Mouse (Mus musculus) Patski (cell line): Measurements from ENCODE around the gene Ccm2. TPM values are rescaled to one million over a fixed set of nuclear protein-coding genes. Genes with fewer than 3 reads are reported as not detected.

Experiments
- ATAC-seq: fragments of 100-300 bp; one replicate; pipeline ENCODE4 v1.8.0; 2021
- CTCF ChIA-PET: fragments of 350-600 bp; sonication (Branson Sonifier 250); formaldehyde crosslinking; loops from one replicate; lab custom pipeline; 2022; ENCODE audit warnings: inconsistent platforms; lab: Charles Lee
- POLR2A ChIA-PET: fragments of 350-600 bp; sonication (Branson Sonifier 250); formaldehyde crosslinking; loops from one replicate; lab custom pipeline; 2022; ENCODE audit warnings: antibody characterized with exemption, inconsistent platforms; lab: Charles Lee
- DNase-seq: peaks from one replicate; pipeline ENCODE4 v3.0.0-alpha.2; 2011; ENCODE audit warnings: low read depth, low spot score
- H3K27me3 ChIP-seq: fragments of 371-371 bp; one replicate; pipeline ENCODE4 v1.5.1; 2021
- CTCF ChIP-seq: fragments of 100-300 bp; IDR thresholded peaks from one replicate; pipeline ENCODE4 v1.5.1; 2021
- in situ Hi-C: fragments of 300-500 bp; cut with MboI; formaldehyde crosslinking; loops from 3 replicates; pipeline ENCODE4 v1.11.1; 2018; ENCODE audit warnings: low pct_unique_long_range_greater_than_20kb, mixed read lengths
- polyA plus RNA-seq: library from polyadenylated mRNA; unstranded; gene quantifications from one replicate; pipeline ENCODE4 v1.2.3, GENCODE M21; 2021

The Ccm2 gene
- polyA plus RNA-seq, 1 experiment from 2014 or later: 60.9 TPM

GRCm38 (mm10) chr11:6529961-6530360, 16.7 kb upstream of the Ccm2 start:
- no peaks in the 10 kb centered on the region for H3K27me3 ChIP-seq
- in situ Hi-C loops: no loop called here
- CTCF ChIA-PET: interaction anchor here (1.0 to 2.0 kb wide), 3 partner anchors 9 to 93 kb away, joined by 4 to 8 read pairs (median 5); no protein-coding TSS in a partner anchor
- ATAC-seq (no peak), DNase-seq (no peak)
- POLR2A ChIA-PET: no interaction called here
- TF ChIP-seq CTCF: no peak

DNA sequence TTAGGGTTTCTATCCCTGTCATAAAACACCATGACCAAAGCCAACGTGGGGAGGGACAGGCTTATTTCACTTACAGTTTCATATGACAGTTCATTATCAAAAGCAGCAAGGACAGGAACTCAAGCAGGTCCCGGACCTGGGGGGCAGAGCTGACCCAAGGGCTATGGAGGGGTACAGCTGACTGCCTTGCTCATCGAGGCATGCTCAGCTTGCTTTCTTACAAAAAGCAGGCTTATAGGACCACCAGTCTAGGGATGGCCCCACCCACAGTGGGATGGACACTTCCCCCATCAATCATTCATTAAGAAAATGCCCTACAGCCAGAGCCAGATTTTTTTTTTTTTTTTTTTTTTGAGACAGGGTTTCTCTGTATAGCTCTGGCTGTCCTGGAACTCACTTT, 15.9 kb upstream of the Ccm2 start:
- no peak for DNase-seq
- ChIA-PET CTCF (no interaction called here), POLR2A (no interaction called here)
- no peak for TF ChIP-seq CTCF
- in situ Hi-C loops: no loop called here
- ATAC-seq: no peak
- H3K27me3 ChIP-seq: no peaks in the 10 kb centered on the region

DNA sequence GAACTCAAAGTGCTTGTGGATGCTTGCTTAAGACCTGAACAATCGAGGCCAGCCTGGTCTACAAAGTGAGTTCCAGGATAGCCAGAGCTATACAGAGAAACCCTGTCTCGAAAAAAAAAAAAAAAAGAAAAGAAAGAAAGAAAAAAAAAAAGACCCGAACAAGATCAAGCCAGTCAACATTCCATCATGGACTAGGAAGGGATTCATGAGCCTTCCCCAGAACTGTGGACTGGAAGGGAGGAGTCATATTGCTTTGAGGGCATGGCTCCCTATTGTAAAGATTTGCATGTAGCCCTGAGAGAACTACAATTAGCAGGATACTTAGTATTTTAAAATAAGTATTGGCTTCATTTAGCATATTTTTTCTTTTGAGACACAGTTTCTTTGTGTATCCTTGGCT, 2.0 kb upstream of the Ccm2 start:
- H3K27me3 ChIP-seq: no peaks in the 10 kb centered on the region
- TF ChIP-seq CTCF: no peak
- in situ Hi-C loops: no loop called here
- ChIA-PET CTCF (no interaction called here), POLR2A (interaction anchor here (0.6 kb wide), 1 partner anchor 1299 kb away, joined by 5 read pairs; no protein-coding TSS in a partner anchor)
- DNase-seq (no peak), ATAC-seq (no peak)

GRCm38 (mm10) chr11:6545186-6545856, 1.4 kb upstream of the Ccm2 start:
- in situ Hi-C loops: no loop called here
- POLR2A ChIA-PET: interaction anchor here (0.6 to 1.3 kb wide), 3 partner anchors 17 to 337 kb away, joined by 4 to 15 read pairs (median 7); no protein-coding TSS in a partner anchor
- CTCF ChIA-PET: interaction anchor here (0.7 kb wide), 1 partner anchor 53 kb away, joined by 3 read pairs; no protein-coding TSS in a partner anchor
- TF ChIP-seq CTCF: no peak
- no peak for DNase-seq
- no peak for ATAC-seq
- H3K27me3 ChIP-seq: no peaks in the 10 kb centered on the region

DNA sequence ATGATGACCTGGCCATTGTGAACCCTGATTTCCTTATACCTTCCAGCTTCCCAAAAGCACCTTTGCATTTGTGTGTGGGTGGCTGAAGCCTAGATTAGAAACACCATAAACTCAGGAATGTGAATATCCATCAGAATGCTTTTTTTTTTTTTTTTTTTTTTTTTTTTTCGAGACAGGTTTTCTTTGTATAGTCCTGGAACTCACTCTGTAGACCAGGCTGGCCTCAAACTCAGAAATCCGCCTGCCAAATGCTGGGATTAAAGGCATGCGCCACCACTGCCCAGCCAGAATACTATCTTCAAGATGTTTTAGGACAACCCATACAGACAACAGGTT, 862 bp upstream of the Ccm2 start:
- in situ Hi-C loops: no loop called here
- no peaks in the 10 kb centered on the region for H3K27me3 ChIP-seq
- POLR2A ChIA-PET: interaction anchor here (0.7 to 1.3 kb wide), 2 partner anchors 17 to 337 kb away, joined by 7 to 15 read pairs; no protein-coding TSS in a partner anchor
- ATAC-seq: no peak
- TF ChIP-seq CTCF: no peak
- no peak for DNase-seq
- CTCF ChIA-PET: interaction anchor here (0.7 kb wide), 1 partner anchor 52 kb away, joined by 3 read pairs; no protein-coding TSS in a partner anchor

- in situ Hi-C loops: no loop called here
- DNase-seq: no peak
- no peaks in the 10 kb centered on the region for H3K27me3 ChIP-seq
Observed at GRCm38 (mm10) chr11:6547037-6547680, 472 bp downstream of the Ccm2 start.

DNA sequence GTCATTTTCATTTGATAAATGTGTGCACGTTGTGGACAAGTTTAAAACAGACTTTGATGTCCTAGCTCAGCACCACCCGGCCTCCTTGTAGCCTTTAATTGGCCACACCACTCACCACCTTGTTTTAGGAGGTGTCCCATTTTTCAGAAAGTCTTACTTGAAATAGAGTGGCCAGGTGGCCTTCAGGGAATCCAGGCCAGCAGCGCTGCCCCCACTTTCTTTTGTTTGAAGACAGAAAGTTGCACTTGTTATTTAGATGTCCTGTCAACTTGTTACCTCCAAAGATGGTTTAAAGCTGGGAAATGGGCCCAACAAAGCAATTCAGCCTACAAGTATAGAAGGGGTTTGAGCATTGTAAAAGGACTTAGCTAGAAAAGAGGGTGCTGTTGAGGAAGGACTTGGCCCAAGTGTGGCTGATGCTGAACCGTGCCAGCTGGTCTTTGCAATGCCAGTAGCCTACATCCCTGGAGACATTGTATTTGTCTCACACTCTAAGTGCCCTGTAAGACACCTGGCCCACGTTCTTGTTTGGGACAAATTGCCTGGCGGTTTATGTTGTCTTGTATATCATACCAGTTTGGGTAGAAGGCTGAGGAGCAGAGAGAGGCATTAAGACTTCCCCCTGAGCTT, 1.1 kb downstream of the Ccm2 start:
- in situ Hi-C loops: no loop called here
- H3K27me3 ChIP-seq: no peaks in the 10 kb centered on the region
- ATAC-seq: no peak
- DNase-seq: no peak
- no peak for TF ChIP-seq CTCF
- ChIA-PET CTCF (interaction anchor here (1.2 to 2.6 kb wide), 8 partner anchors 9 to 83 kb away, joined by 3 to 9 read pairs (median 4); no protein-coding TSS in a partner anchor), POLR2A (interaction anchor here (0.5 to 1.0 kb wide), 2 partner anchors 8 to 9 kb away, joined by 3 read pairs; no protein-coding TSS in a partner anchor)

More at GRCm38 (mm10) chr11:6547037-6547680, 472 bp downstream of the Ccm2 start:
- CTCF ChIA-PET: interaction anchor here (1.2 to 1.6 kb wide), 5 partner anchors 9 to 82 kb away, joined by 3 to 5 read pairs (median 3); no protein-coding TSS in a partner anchor
- POLR2A ChIA-PET: interaction anchor here (0.5 to 1.0 kb wide), 2 partner anchors 7 to 9 kb away, joined by 3 read pairs; no protein-coding TSS in a partner anchor
- TF ChIP-seq CTCF: no peak
- ATAC-seq: peak; percentile 36

GRCm38 (mm10) chr11:6549770-6550169, 3.1 kb downstream of the Ccm2 start:
- no peak for TF ChIP-seq CTCF
- POLR2A ChIA-PET: interaction anchor here (1.1 kb wide), 1 partner anchor 75 kb away, joined by 3 read pairs; no protein-coding TSS in a partner anchor
- no peak for ATAC-seq
- CTCF ChIA-PET: interaction anchor here (1.3 to 2.6 kb wide), 6 partner anchors 8 to 80 kb away, joined by 3 to 9 read pairs (median 3); no protein-coding TSS in a partner anchor
- DNase-seq: no peak
- in situ Hi-C loops: no loop called here
- no peaks in the 10 kb centered on the region for H3K27me3 ChIP-seq

GRCm38 (mm10) chr11:6550201-6550600, 3.5 kb downstream of the Ccm2 start:
- ATAC-seq (no peak), DNase-seq (no peak)
- TF ChIP-seq CTCF: no peak
- in situ Hi-C loops: no loop called here
- no peaks in the 10 kb centered on the region for H3K27me3 ChIP-seq
- POLR2A ChIA-PET: interaction anchor here (1.1 kb wide), 1 partner anchor 75 kb away, joined by 3 read pairs; no protein-coding TSS in a partner anchor
- CTCF ChIA-PET: interaction anchor here (1.3 to 2.6 kb wide), 4 partner anchors 8 to 79 kb away, joined by 3 to 9 read pairs (median 3); no protein-coding TSS in a partner anchor

GRCm38 (mm10) chr11:6558234-6558633, 11.5 kb downstream of the Ccm2 start:
- no peaks in the 10 kb centered on the region for H3K27me3 ChIP-seq
- ChIA-PET POLR2A (interaction anchor here (1.0 kb wide), 1 partner anchor 8 kb away, joined by 3 read pairs; no protein-coding TSS in a partner anchor), CTCF (interaction anchor here (0.7 to 1.7 kb wide), 5 partner anchors 8 to 37 kb away, joined by 3 to 5 read pairs (median 3); no protein-coding TSS in a partner anchor)
- in situ Hi-C loops: no loop called here
- DNase-seq (no peak), ATAC-seq (no peak)
- TF ChIP-seq CTCF: no peak
